Mouse (Mus musculus): Measurements from ENCODE around the gene Apc2.

GRCm38 (mm10) chr10:80320340-80320760 lies 24.6 kb downstream of the Apc2 start, which contains the start of gene 2310011J03Rik:
- peak; percentile 57 for TF ChIP-seq POLR2A (IDR thresholded peaks at IDR 0.05; ENCODE audit: low read depth, low read length)
- no peak for TF ChIP-seq CTCF (conservative IDR thresholded peaks at IDR 0.05; ENCODE audit: insufficient read depth, insufficient read length, low read depth, low read length)

Measured in kidney, adult 2 months (tissue).